Mouse (Mus musculus): ENCODE measurements around the gene Il1rap. TPM values are rescaled to one million over a fixed set of nuclear protein-coding genes. Genes with fewer than 3 reads are reported as not detected.

Il1rap gene
- polyA plus RNA-seq (2012; fragmentation: generic; extraction: Trizol) = 1 to 10 TPM in 1 of 2 experiments, under 1 TPM in 1; 0.16 to 1.3 TPM

DNA sequence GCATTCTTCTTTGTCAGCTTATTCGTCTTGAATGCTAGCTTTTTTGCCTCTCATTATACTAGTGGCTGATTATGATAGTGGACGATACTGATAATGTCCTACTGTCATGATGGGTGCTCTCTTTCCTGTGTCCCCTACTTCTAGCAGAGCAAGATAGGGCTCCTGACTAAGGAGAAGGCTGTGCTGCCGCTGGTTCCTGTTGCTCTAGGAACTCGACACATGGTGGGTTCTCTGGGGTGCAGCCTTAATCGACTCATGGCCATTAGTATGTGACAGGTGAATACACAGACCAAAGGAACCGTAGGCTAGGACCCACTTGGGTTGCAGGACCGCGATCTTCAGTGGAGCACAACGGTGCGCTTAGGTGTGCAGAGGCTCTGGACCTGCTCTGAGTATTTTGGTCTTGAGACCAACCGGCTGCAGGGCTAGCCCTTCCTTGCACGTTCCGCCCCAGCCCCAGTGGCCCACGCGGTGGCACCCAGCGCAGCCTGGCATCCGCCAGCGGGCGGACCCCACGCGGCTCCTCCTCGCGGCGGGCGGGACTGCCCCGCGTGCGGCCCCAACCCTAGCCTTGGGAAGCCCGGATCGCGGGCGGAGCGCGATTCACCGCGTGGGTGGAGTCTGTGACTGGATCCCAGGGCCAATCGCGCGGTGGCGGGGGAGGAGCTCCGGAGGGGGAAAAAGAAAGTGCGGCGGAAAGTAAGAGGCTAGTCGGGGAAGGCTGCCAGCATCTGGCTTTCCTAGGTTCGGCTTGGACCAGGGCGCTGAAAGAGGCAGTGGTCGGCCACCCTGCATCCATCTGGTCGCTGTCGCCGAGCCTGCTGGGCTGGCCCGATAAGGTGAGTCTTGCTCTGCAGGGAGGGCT, at the start of gene Il1rap:
Il1rap (plus strand) TSS at position 657 of the 865 bp plus-strand sequence.

Other genes starting within 250 kb of the Il1rap start
- gene Cldn1, start 209.9 kb upstream of the Il1rap start, polyA plus RNA-seq (2012; fragmentation: generic; extraction: Trizol) = under 1 TPM; 0.02 to 0.74 TPM
- not detected for gene Cldn16, start 118.6 kb upstream of the Il1rap start, polyA plus RNA-seq (2012; fragmentation: generic; extraction: Trizol)
- not detected for gene Tmem207, start 54.9 kb upstream of the Il1rap start, polyA plus RNA-seq (2012; fragmentation: generic; extraction: Trizol)

Data from C3H10T1/2 (cell line).